Mouse (Mus musculus) hindbrain, embryonic 11.5 days (tissue): Measurements from ENCODE around the gene Nisch. TPM values are rescaled to one million over a fixed set of nuclear protein-coding genes. Genes with fewer than 3 reads are reported as not detected.

Experiments used
- ATAC-seq: fragments of 200-750 bp; cut with Nextera tagmentation; 2 replicates; pipeline ENCODE4 v1.8.0; 2017; ENCODE audit warnings: mild to moderate bottlenecking, moderate TSS enrichment, moderate library complexity; ENCODE audit not compliant: low FRiP score
- DNase-seq: peaks from one replicate; pipeline ENCODE4 v3.0.0-alpha.2; 2015; ENCODE audit warnings: low spot score
- H3K27ac ChIP-seq: fragments of 300-500 bp; sonication (generic); 2 replicates; pipeline ENCODE4 v1.5.1; 2014; ENCODE audit warnings: mild to moderate bottlenecking, low read depth, low read length
- H3K27me3 ChIP-seq: fragments of 300-500 bp; sonication (generic); 2 replicates; pipeline ENCODE4 v1.6.1; 2014; ENCODE audit warnings: mild to moderate bottlenecking, low read length, moderate library complexity, mixed read lengths; ENCODE audit not compliant: control insufficient read depth, insufficient read depth
- H3K36me3 ChIP-seq: fragments of 300-500 bp; sonication (generic); 2 replicates; pipeline ENCODE4 v1.6.1; 2014; ENCODE audit warnings: mild to moderate bottlenecking, low read length, moderate library complexity, mixed read lengths; ENCODE audit not compliant: control insufficient read depth, insufficient read depth
- H3K4me1 ChIP-seq: fragments of 300-500 bp; sonication (generic); replicated peaks from 2 replicates; pipeline ENCODE4 v1.6.1; 2014; ENCODE audit warnings: low read length, mixed read lengths; ENCODE audit not compliant: control insufficient read depth, insufficient read depth
- H3K4me2 ChIP-seq: fragments of 300-500 bp; sonication (generic); replicated peaks from 2 replicates; pipeline ENCODE4 v1.6.1; 2014; ENCODE audit warnings: mild to moderate bottlenecking, low read depth, low read length
- H3K4me3 ChIP-seq: fragments of 300-500 bp; sonication (generic); 2 replicates; pipeline ENCODE4 v1.5.1; 2014; ENCODE audit warnings: low read depth, low read length
- H3K9ac ChIP-seq: fragments of 300-500 bp; sonication (generic); 2 replicates; pipeline ENCODE4 v1.6.1; 2014; ENCODE audit warnings: low read depth, low read length
- H3K9me3 ChIP-seq: fragments of 300-500 bp; sonication (generic); 2 replicates; pipeline ENCODE4 v1.6.1; 2016; ENCODE audit warnings: low read length; ENCODE audit not compliant: control insufficient read depth
- WGBS: fragments of 180-500 bp; shearing (Covaris S2); extraction: QIAGEN DNeasy Blood & Tissue Kit; methylation state at CpG from one replicate; pipeline ENCODE4 v1.1.7; 2014; 5-methylcytosine and 5-hydroxymethylcytosine counted together
- polyA plus RNA-seq: library from polyadenylated mRNA; unstranded; fragments of >200 nt; fragmentation: Nextera tagmentation; extraction: Ambion mirVana; gene quantifications from 2 replicates; pipeline ENCODE4 v1.2.1, GENCODE M21; 2014

The Nisch gene
- polyA plus RNA-seq, 1 experiment from 2014 or later = 305 TPM

DNA sequence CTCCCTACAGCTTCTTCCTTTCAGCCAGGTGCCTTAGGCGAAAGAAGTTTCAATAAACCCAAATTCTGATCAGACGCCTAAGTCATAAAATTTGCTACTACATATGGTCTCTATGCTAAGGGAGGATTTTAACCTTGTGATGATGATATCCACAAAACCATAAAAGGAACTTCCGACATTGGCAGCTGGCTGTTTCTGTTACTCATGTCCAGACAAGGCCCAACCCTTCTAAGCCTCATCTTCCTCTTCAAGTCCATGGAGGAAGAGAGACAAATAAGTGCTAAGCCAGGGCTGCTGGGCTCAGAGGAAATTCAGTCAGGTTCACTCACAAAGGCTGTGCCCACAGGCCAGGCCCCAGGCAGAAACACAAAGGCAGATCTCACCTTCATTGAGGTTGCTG, 27.4 kb downstream of the Nisch start:
- no peak for DNase-seq
- H3K4me3 ChIP-seq = no peak overlapping the region
- peaks cover 47% of the 10 kb centered on the region for H3K36me3 ChIP-seq
- no peaks in the 10 kb centered on the region for H3K27me3 ChIP-seq
- no peak overlapping the region for H3K27ac ChIP-seq
- no peak for ATAC-seq
- no peaks in the 10 kb centered on the region for H3K9me3 ChIP-seq
- H3K4me2 ChIP-seq = no peak overlapping the region
- no peaks in the 10 kb centered on the region for H3K4me1 ChIP-seq
- 95% methylated on average over 3 of the region's 3 CpGs for WGBS
- H3K9ac ChIP-seq = no peak overlapping the region

GRCm38 (mm10) chr14:31188771-31189181, 28.0 kb downstream of the Nisch start:
- H3K9ac ChIP-seq = no peak overlapping the region
- WGBS = 72% methylated on average over 6 of the region's 6 CpGs
- H3K27ac ChIP-seq = no peak overlapping the region
- H3K4me3 ChIP-seq = no peak overlapping the region
- ATAC-seq = no peak
- H3K27me3 ChIP-seq = no peaks in the 10 kb centered on the region
- H3K4me1 ChIP-seq = no peaks in the 10 kb centered on the region
- no peak overlapping the region for H3K4me2 ChIP-seq
- H3K36me3 ChIP-seq = peaks cover 52% of the 10 kb centered on the region
- no peaks in the 10 kb centered on the region for H3K9me3 ChIP-seq
- no peak for DNase-seq

DNA sequence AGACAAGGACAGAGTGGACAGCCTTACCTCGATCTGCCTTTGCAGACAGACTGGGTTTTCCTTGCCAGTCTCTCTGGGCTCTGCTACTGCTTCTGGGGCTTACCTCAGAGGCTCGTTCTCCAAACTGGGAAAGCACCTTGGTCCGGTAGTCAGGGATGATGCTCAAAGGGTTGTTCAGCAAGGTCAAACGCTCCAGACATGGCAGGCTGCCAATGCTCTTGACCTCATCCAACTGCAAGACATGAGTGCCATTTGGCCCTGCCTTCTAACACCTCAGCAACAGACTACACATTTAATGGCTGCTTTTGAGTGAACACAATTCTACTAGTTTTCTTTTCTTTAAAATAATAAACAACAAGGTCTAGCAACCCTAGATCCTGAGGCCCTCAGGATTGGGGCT, 30.1 kb downstream of the Nisch start:
- Histone ChIP-seq H3K4me2 (no peak overlapping the region), H3K27me3 (no peaks in the 10 kb centered on the region), H3K4me1 (no peaks in the 10 kb centered on the region), H3K36me3 (peaks cover 52% of the 10 kb centered on the region), H3K9me3 (no peaks in the 10 kb centered on the region), H3K27ac (no peak overlapping the region), H3K9ac (no peak overlapping the region), H3K4me3 (no peak overlapping the region)
- WGBS = 96% methylated on average over 4 of the region's 4 CpGs
- DNase-seq (no peak), ATAC-seq (no peak)

DNA sequence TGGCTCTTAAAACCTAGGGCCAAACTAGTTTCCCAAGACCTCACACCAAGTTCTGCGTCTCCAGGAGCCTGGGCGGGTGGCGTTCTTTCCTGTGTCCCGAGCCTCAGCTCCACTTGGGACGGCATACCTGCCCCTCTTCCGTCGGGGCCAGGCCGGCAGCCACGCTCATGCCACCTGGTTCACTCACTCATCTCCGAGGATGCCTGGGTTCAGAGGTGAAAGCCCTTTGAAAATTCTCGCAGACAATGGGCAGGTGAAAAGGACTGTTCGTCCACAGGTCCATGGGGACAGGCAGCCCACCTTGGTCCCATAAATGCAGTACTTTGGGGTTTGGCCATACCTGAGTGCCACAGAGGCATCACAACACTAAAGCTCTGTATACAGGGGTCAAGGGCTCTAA, 32.6 kb downstream of the Nisch start:
- Histone ChIP-seq H3K27ac (no peak overlapping the region), H3K4me1 (no peaks in the 10 kb centered on the region), H3K9me3 (no peaks in the 10 kb centered on the region), H3K36me3 (peaks cover 43% of the 10 kb centered on the region), H3K4me2 (no peak overlapping the region), H3K4me3 (no peak overlapping the region), H3K9ac (no peak overlapping the region), H3K27me3 (no peaks in the 10 kb centered on the region)
- DNase-seq (no peak), ATAC-seq (no peak)
- WGBS = 94% methylated on average over 12 of the region's 12 CpGs

DNA sequence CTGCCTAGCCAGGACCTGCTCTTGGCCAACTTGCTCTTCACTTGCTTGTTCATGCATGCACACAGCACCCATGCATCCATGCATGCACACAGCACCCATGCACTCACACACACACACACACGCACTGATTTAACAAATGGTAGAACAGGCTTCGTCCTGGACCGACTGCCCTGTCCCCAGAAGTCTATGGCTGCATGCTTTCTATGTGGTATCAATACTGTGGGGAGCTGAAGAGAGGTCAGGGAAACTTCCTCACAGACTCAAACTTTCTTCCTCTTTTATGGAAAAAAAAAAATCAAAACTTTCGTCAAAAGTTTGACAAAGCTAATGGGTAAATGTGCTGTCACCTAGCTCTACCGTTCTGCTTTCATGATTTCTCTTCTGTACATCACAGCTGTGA, 33.2 kb downstream of the Nisch start:
- no peak overlapping the region for H3K9ac ChIP-seq
- no peaks in the 10 kb centered on the region for H3K4me1 ChIP-seq
- no peak for DNase-seq
- no peaks in the 10 kb centered on the region for H3K9me3 ChIP-seq
- H3K27ac ChIP-seq = no peak overlapping the region
- WGBS = 91% methylated on average over 5 of the region's 5 CpGs
- no peak overlapping the region for H3K4me3 ChIP-seq
- no peak for ATAC-seq
- peaks cover 43% of the 10 kb centered on the region for H3K36me3 ChIP-seq
- no peaks in the 10 kb centered on the region for H3K27me3 ChIP-seq
- H3K4me2 ChIP-seq = no peak overlapping the region

- no peak overlapping the region for H3K4me2 ChIP-seq
- H3K27me3 ChIP-seq = no peaks in the 10 kb centered on the region
- no peaks in the 10 kb centered on the region for H3K4me1 ChIP-seq
- H3K36me3 ChIP-seq = peaks cover 41% of the 10 kb centered on the region
- ATAC-seq = no peak
- no peaks in the 10 kb centered on the region for H3K9me3 ChIP-seq
- H3K9ac ChIP-seq = no peak overlapping the region
- DNase-seq = no peak
- no peak overlapping the region for H3K4me3 ChIP-seq
- 61% methylated on average over 2 of the region's 2 CpGs for WGBS
- H3K27ac ChIP-seq = no peak overlapping the region
These were observed 33.9 kb downstream of the Nisch start for GRCm38 (mm10) chr14:31182786-31183290.

DNA sequence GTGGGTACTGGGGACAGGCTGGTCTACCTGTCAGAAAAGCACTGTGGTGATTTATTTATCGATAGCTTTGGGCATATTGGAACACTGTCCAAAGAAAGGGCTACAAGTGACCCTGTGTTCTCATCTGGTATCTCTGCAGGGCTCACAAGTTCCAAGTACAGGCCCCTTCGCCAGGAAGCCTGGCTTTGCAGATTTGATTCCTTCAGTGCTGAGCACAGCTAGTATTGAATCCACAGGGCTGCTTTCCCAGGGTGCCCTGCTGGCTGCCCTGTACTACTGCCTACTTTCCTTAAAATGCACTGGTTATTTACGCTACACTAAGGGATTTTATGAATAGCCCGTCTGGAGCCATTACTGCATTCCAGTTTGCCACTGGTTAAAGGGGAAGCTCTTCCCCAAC, 35.2 kb downstream of the Nisch start:
- Histone ChIP-seq H3K4me3 (no peak overlapping the region), H3K36me3 (peaks cover 42% of the 10 kb centered on the region), H3K9me3 (no peaks in the 10 kb centered on the region), H3K9ac (no peak overlapping the region), H3K27ac (no peak overlapping the region), H3K4me1 (no peaks in the 10 kb centered on the region), H3K4me2 (no peak overlapping the region), H3K27me3 (no peaks in the 10 kb centered on the region)
- DNase-seq = no peak
- ATAC-seq = no peak
- 90% methylated on average over 4 of the region's 4 CpGs for WGBS

DNA sequence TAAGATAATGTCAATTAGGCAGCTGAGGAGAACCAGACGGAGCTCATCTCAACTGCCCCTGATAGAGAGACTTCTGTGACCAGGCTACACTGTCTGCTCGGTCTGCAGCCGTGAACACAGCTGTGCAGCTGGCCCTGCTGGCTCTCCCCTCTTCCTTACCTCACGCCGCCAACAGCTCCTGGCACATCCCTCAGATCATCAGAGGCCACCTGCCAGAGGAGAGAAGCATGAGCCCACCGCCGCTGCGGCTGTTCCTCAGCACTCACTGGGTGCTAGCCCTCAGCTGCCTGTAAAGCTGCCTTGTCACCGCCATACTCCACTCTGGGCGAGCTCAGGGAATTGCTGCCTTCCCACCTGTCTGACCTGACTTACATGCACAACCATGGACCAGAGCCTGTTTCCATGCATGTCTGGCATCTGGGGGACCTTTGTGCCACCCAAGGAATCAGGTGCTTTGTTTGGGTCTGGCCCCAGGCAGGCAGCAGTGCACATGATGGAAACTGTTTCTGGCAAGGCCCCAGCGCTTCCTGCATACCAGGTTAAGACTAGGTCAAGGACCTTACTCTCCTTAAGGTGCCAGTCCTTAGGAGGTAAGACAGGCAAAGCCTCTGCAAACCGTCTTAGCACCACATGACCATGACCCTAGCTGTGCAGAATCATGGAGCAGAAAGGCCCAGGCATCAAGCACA, 36.9 kb downstream of the Nisch start:
- no peak overlapping the region for H3K27ac ChIP-seq
- no peaks in the 10 kb centered on the region for H3K4me1 ChIP-seq
- H3K9ac ChIP-seq = no peak overlapping the region
- H3K36me3 ChIP-seq = peaks cover 45% of the 10 kb centered on the region
- no peaks in the 10 kb centered on the region for H3K27me3 ChIP-seq
- no peak overlapping the region for H3K4me3 ChIP-seq
- ATAC-seq = no peak
- no peaks in the 10 kb centered on the region for H3K9me3 ChIP-seq
- DNase-seq = no peak
- H3K4me2 ChIP-seq = no peak overlapping the region
- 96% methylated on average over 12 of the region's 12 CpGs for WGBS

DNA sequence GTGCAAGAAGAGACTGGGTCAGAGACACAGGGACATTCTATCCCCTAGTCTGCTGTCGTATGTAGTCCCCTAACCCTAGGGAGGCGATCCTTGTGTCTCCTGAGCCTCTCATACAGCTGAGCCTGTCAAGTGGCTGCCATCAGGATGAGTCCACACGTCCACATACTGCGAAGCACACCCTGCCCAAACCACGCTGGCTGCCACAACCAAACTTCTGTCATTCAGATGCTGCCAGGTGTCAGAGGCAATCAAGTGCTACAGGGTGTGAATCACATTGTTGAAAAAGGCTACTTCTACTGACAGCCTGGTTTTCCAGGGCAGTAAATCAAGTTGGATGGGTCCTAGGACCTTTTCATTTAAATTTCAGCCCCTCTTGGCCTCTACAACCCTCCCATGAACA, 39.0 kb downstream of the Nisch start:
- 91% methylated on average over 5 of the region's 5 CpGs for WGBS
- H3K27me3 ChIP-seq = no peaks in the 10 kb centered on the region
- no peak overlapping the region for H3K9ac ChIP-seq
- H3K4me2 ChIP-seq = no peak overlapping the region
- no peak overlapping the region for H3K27ac ChIP-seq
- ATAC-seq = no peak
- H3K36me3 ChIP-seq = peaks cover 41% of the 10 kb centered on the region
- DNase-seq = no peak
- H3K4me3 ChIP-seq = no peak overlapping the region
- no peaks in the 10 kb centered on the region for H3K9me3 ChIP-seq
- H3K4me1 ChIP-seq = no peaks in the 10 kb centered on the region
